In genomic region chr14:123190729-123191128, GRCm38 (mm10) we compare ENCODE assay signal across 26 mouse cellular contexts.
"Had no signal": no experiment of that assay in that cellular context is flagged by ENCODE, and none has a peak within 500 bp of the region (broad histone marks: within the 10 kb centered on the region; RNA-seq: fewer than 3 reads in every experiment).

No protein-coding gene starts in this region.

- H3K4me1 ChIP-seq: heart, embryonic 10.5 days; heart, embryonic 12.5 days; hindbrain, embryonic 12.5 days; intestine, embryonic 15.5 days; limb, embryonic 10.5 days; limb, embryonic 12.5 days; liver, embryonic 13.5 days; liver, embryonic 15.5 days had no signal

- H3K36me3 ChIP-seq: heart, embryonic 10.5 days; heart, embryonic 12.5 days; hindbrain, embryonic 10.5 days; hindbrain, embryonic 12.5 days; intestine, embryonic 15.5 days; limb, embryonic 10.5 days; limb, embryonic 12.5 days; liver, embryonic 13.5 days; liver, embryonic 15.5 days had no signal

- H3K4me3 ChIP-seq: gastrocnemius, adult 2 months; heart, embryonic 10.5 days; heart, embryonic 12.5 days; hindbrain, embryonic 10.5 days; hindbrain, embryonic 12.5 days; intestine, embryonic 15.5 days; layer of hippocampus, adult 2 months; left cerebral cortex, adult 2 months; limb, embryonic 10.5 days; limb, embryonic 12.5 days; liver, embryonic 13.5 days; liver, embryonic 15.5 days had no signal

- H3K9ac ChIP-seq: heart, embryonic 12.5 days; hindbrain, embryonic 12.5 days; hindbrain, embryonic 14.5 days; intestine, embryonic 15.5 days; limb, embryonic 12.5 days; liver, embryonic 13.5 days; liver, embryonic 15.5 days had no signal

- H3K4me2 ChIP-seq: heart, embryonic 12.5 days; hindbrain, embryonic 12.5 days; hindbrain, embryonic 14.5 days; intestine, embryonic 15.5 days; limb, embryonic 12.5 days; liver, embryonic 11.5 days; liver, embryonic 13.5 days; liver, embryonic 15.5 days had no signal

- DNase-seq: gastrocnemius, adult 2 months; gastrocnemius, postnatal 10 days; gastrocnemius, postnatal 25 days; heart, adult 18-20 months; heart, postnatal 10 days; heart, postnatal 4 days; kidney, adult 9 months; kidney, postnatal 10 days; kidney, postnatal 36 days; liver; liver, embryonic 13.5 days had no signal

- H3K27me3 ChIP-seq: heart, embryonic 12.5 days; hindbrain, embryonic 12.5 days; intestine, embryonic 15.5 days; limb, embryonic 12.5 days; liver, embryonic 13.5 days; liver, embryonic 15.5 days had no signal

- ATAC-seq: hindbrain, embryonic 16.5 days; inflammation-experienced regulatory T-cells, adult 6 months; intestine, embryonic 15.5 days; intestine, postnatal 0 days had no signal

- H3K9me3 ChIP-seq: heart, embryonic 10.5 days; heart, embryonic 12.5 days; hindbrain, embryonic 10.5 days; hindbrain, embryonic 12.5 days; intestine, embryonic 15.5 days; limb, embryonic 10.5 days; limb, embryonic 12.5 days; liver, embryonic 13.5 days; liver, embryonic 15.5 days had no signal

- H3K27ac ChIP-seq: gastrocnemius, adult 2 months; heart, embryonic 10.5 days; hindbrain, embryonic 10.5 days; hindbrain, embryonic 12.5 days; hindbrain, embryonic 14.5 days; intestine, embryonic 15.5 days; layer of hippocampus, adult 2 months; left cerebral cortex, adult 2 months; limb, embryonic 10.5 days; limb, embryonic 12.5 days; liver, embryonic 13.5 days; liver, embryonic 15.5 days had no signal
